Mouse (Mus musculus) bone marrow, adult 2 months (tissue): ENCODE data around the gene Foxr2. TPM values are rescaled to one million over a fixed set of nuclear protein-coding genes. Genes with fewer than 3 reads are reported as not detected.

Experiments
- H3K27ac ChIP-seq: fragments of 200-500 bp; 2 replicates; pipeline ENCODE4 v1.5.1; 2012; ENCODE audit warnings: low read depth, mild to moderate bottlenecking, control low read depth, inconsistent platforms, low read length; ENCODE audit not compliant: control insufficient read depth, poor library complexity, insufficient read depth
- H3K4me1 ChIP-seq: fragments of 200-500 bp; 2 replicates; pipeline ENCODE4 v1.6.1; 2011; ENCODE audit warnings: low read length; ENCODE audit not compliant: control insufficient read depth, insufficient read depth
- H3K4me3 ChIP-seq: fragments of 200-500 bp; replicated peaks from 2 replicates; pipeline ENCODE3; 2011; ENCODE audit warnings: mild to moderate bottlenecking, low read depth, low read length, control low read depth; ENCODE audit not compliant: control insufficient read depth
- CTCF ChIP-seq: fragments of 200-500 bp; IDR thresholded peaks from 2 replicates; pipeline ENCODE4 v1.5.1; 2011; ENCODE audit warnings: low read length, control low read depth; ENCODE audit not compliant: control insufficient read depth, insufficient read depth
- POLR2A ChIP-seq: fragments of 200-500 bp; IDR thresholded peaks from 2 replicates; pipeline ENCODE4 v1.6.1; 2011; ENCODE audit warnings: low read depth, mild to moderate bottlenecking, control low read depth, low read length, borderline replicate concordance; ENCODE audit not compliant: control insufficient read depth
- WGBS: fragments of 180-500 bp; shearing (Covaris S2); methylation state at CpG from one replicate; pipeline ENCODE4 v1.1.7; 2018; 5-methylcytosine and 5-hydroxymethylcytosine counted together
- polyA plus RNA-seq: library from polyadenylated mRNA; stranded (reverse); fragments of >200 nt; gene quantifications from 2 replicates; pipeline ENCODE4 v1.2.4, GENCODE M21; 2011; ENCODE audit warnings: low replicate concordance; ENCODE audit not compliant: missing spikeins, insufficient read depth, insufficient read length

The Foxr2 gene
- polyA plus RNA-seq = not detected in 2 replicates

DNA sequence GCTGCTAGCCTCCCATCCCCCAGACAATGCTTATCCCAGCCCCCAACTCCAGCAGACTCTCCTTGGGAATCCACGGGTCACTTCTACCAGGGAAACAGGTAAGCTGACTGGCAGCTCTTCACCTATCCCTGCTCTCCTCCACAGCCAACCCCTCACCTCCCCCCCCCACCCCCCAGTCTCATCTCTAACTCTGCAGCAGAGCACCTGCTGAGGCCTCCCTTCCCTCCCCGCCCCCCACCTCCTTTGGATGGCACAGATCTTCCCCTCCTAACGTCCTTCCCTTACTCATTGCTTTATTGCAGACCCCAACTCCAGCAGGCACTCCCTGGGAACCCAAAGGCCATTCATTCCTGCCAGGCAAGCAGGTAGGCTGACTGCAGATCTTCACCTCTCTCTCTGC is at the start of gene Foxr2:
Foxr2 (plus strand) TSS at position 301 of the 400 bp plus-strand sequence.
- no peak within 1 kb of the TSS for H3K4me3 ChIP-seq
- 15% methylated on average over 2 of the region's 3 CpGs for WGBS
- H3K4me1 ChIP-seq = no peaks in the 10 kb centered on the region
- TF ChIP-seq CTCF (no peak), POLR2A (no peak)
- no peak within 1 kb of the TSS for H3K27ac ChIP-seq

GRCm38 (mm10) chrX:153119013-153119412 is 427 bp downstream of the Foxr2 start:
- H3K4me3 ChIP-seq = no peak overlapping the region
- no peaks in the 10 kb centered on the region for H3K4me1 ChIP-seq
- WGBS = 42% methylated on average over 2 of the region's 2 CpGs
- TF ChIP-seq CTCF (no peak), POLR2A (no peak)
- no peak overlapping the region for H3K27ac ChIP-seq

- WGBS = 11% methylated on average over 47 of the region's 47 CpGs
- no peak within 1 kb of the TSS; the same call in 1 of the 2 replicates for H3K27ac ChIP-seq
- peak within 1 kb of the TSS; percentile 75 for H3K4me3 ChIP-seq
- TF ChIP-seq CTCF (no peak), POLR2A (no peak)
- H3K4me1 ChIP-seq = no peaks in the 10 kb centered on the region
Observed at GRCm38 (mm10) chrX:153139734-153140515, 21.3 kb downstream of the Foxr2 start, which contains the start of gene Rragb. TSS of gene Rragb (plus strand) at chrX:153139981.

DNA sequence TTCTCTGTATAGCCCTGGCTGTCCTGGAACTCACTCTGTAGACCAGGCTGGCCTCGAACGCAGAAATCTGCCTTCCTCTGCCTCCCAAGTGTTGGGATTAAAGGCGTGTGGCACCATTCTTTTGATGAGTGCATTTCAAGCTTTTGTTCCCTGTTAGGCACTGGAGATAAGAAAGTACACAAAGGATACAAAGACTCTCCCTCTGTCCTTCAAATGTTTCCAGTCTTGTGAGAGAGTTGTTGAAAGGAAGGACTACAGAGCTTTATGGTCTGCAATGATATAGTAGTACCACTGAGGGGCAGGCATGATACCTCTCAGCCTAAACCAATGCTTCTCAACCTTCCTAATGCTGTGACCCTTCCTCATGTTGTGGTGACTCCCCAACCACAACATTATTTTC is 24.1 kb downstream of the Foxr2 start:
- Histone ChIP-seq H3K27ac (no peak overlapping the region), H3K4me1 (no peaks in the 10 kb centered on the region), H3K4me3 (no peak overlapping the region)
- TF ChIP-seq CTCF (no peak), POLR2A (no peak)
- 78% methylated on average over 3 of the region's 3 CpGs for WGBS

- WGBS = 66% methylated on average over 1 of the region's 1 CpGs
- H3K27ac ChIP-seq = no peak overlapping the region
- no peak for TF ChIP-seq CTCF
- TF ChIP-seq POLR2A = no peak
- H3K4me1 ChIP-seq = no peaks in the 10 kb centered on the region
- no peak overlapping the region for H3K4me3 ChIP-seq
Observed at GRCm38 (mm10) chrX:153151766-153152165, 33.2 kb downstream of the Foxr2 start.

DNA sequence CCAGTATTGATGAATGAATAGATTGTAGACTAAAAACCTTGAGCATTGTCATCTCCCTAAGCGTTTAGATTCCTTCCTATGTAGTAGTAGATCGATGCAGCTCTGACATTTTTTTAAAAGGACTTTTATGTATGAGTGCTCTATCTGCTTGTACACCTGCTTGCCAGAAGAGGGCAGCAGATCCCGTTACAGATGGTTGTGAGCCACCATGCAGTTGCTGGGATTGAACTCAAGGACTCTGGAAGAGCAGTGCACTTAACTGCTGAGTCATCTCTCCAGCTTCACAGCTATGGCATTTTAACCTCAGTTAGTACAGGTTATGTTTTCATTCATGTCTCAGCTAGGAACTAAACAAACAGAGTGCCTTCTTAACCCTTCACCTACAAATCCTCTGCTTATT is 36.7 kb downstream of the Foxr2 start:
- Histone ChIP-seq H3K27ac (no peak overlapping the region), H3K4me1 (no peaks in the 10 kb centered on the region), H3K4me3 (no peak overlapping the region)
- TF ChIP-seq CTCF (peak; percentile 41; the same call in 1 of the 2 replicates), POLR2A (no peak)
- 46% methylated on average over 3 of the region's 3 CpGs for WGBS

DNA sequence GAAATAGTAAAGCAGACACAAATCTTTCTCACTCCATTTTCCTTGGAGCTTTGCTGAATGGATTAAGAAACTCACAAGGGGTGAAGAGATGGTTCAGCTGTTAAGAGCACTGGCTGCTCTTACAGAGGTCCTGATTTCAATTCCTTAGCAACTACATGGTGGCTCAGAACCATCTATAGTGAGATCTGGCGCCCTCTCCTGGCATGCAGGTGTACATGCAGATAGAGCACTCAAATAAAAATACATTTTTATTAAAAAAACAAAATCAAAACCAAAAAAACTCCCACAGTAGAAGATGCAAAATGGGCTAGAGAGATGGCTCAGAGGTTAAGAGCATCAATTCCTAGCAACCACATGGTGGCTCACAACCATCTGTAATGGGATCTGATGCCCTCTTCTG is 56.2 kb downstream of the Foxr2 start:
- Histone ChIP-seq H3K4me3 (no peak overlapping the region), H3K27ac (no peak overlapping the region), H3K4me1 (no peaks in the 10 kb centered on the region)
- no peak for TF ChIP-seq POLR2A
- TF ChIP-seq CTCF = no peak
- WGBS = 0% methylated on average over 1 of the region's 1 CpGs

- WGBS = 75% methylated on average over 2 of the region's 2 CpGs
- TF ChIP-seq POLR2A (no peak), CTCF (no peak)
- no peak overlapping the region for H3K4me3 ChIP-seq
- no peaks in the 10 kb centered on the region for H3K4me1 ChIP-seq
- H3K27ac ChIP-seq = no peak overlapping the region
Observed at GRCm38 (mm10) chrX:153182221-153182620, 63.6 kb downstream of the Foxr2 start.

Other genes starting within 250 kb of the Foxr2 start
- gene Usp51, start 112.3 kb upstream of the Foxr2 start, polyA plus RNA-seq = not detected in 2 replicates
- gene Mageh1, start 81.2 kb upstream of the Foxr2 start, polyA plus RNA-seq = not detected in 2 replicates
- gene Rragb, start 21.2 kb downstream of the Foxr2 start, polyA plus RNA-seq = 3.2 TPM in 1 of 2 replicates, not detected in the other
- 1.0 and 4.7 TPM in 2 replicates for gene Klf8, start 118.7 kb downstream of the Foxr2 start, polyA plus RNA-seq